Mouse (Mus musculus) C2C12 (cell line): ENCODE measurements around the gene Dlgap1.

Source experiments
- CEBPB ChIP-seq: IDR thresholded peaks from one replicate; pipeline ENCODE4 v1.6.1; 2011; ENCODE audit warnings: low read depth, mild to moderate bottlenecking, control low read depth, moderate library complexity
- CTCF ChIP-seq: IDR thresholded peaks from one replicate; pipeline ENCODE4 v1.5.1; 2011; ENCODE audit not compliant: control insufficient read depth, insufficient read depth, insufficient read length
- MAX ChIP-seq: IDR thresholded peaks from one replicate; pipeline ENCODE4 v1.6.1; 2011; ENCODE audit warnings: mild to moderate bottlenecking, control low read depth
- MYOD1 ChIP-seq: IDR thresholded peaks from one replicate; pipeline ENCODE4 v1.6.1; 2011; ENCODE audit warnings: low read depth; ENCODE audit not compliant: control insufficient read depth, insufficient read length
- USF1 ChIP-seq: IDR thresholded peaks from one replicate; pipeline ENCODE4 v1.6.1; 2011; ENCODE audit warnings: low read depth, mild to moderate bottlenecking, control low read depth, moderate library complexity

GRCm38 (mm10) chr17:70317779-70318178, 348.9 kb downstream of the Dlgap1 start:
- TF ChIP-seq CTCF = no peak
- no peak for TF ChIP-seq MYOD1
- TF ChIP-seq MAX = no peak
- TF ChIP-seq CEBPB = no peak
- TF ChIP-seq USF1 = no peak
